Mouse (Mus musculus) stomach, embryonic 15.5 days (tissue): Measurements from ENCODE around the gene Rrp36. TPM values are rescaled to one million over a fixed set of nuclear protein-coding genes. Genes with fewer than 3 reads are reported as not detected.

Source experiments
- ATAC-seq: fragments of 200-750 bp; cut with Nextera tagmentation; 2 replicates; pipeline ENCODE4 v1.8.0; 2017; ENCODE audit warnings: low read depth, moderate number of reproducible peaks, moderate TSS enrichment; ENCODE audit not compliant: insufficient read depth, low FRiP score
- H3K27ac ChIP-seq: fragments of 300-500 bp; sonication (generic); 2 replicates; pipeline ENCODE4 v1.5.1; 2015; ENCODE audit warnings: mild to moderate bottlenecking, inconsistent platforms
- H3K27me3 ChIP-seq: fragments of 300-500 bp; sonication (generic); replicated peaks from 2 replicates; pipeline ENCODE4 v1.6.1; 2015; ENCODE audit warnings: inconsistent platforms
- H3K36me3 ChIP-seq: fragments of 300-500 bp; sonication (generic); 2 replicates; pipeline ENCODE4 v1.6.1; 2015; ENCODE audit warnings: inconsistent platforms
- H3K4me1 ChIP-seq: fragments of 300-500 bp; sonication (generic); 2 replicates; pipeline ENCODE4 v1.6.1; 2015; ENCODE audit warnings: inconsistent platforms
- H3K4me2 ChIP-seq: fragments of 300-500 bp; sonication (generic); 2 replicates; pipeline ENCODE4 v1.6.1; 2015; ENCODE audit warnings: mild to moderate bottlenecking, inconsistent platforms
- H3K4me3 ChIP-seq: fragments of 300-500 bp; sonication (generic); replicated peaks from 2 replicates; pipeline ENCODE4 v1.5.1; 2015; ENCODE audit warnings: inconsistent platforms
- H3K9ac ChIP-seq: fragments of 300-500 bp; sonication (generic); 2 replicates; pipeline ENCODE4 v1.6.1; 2015; ENCODE audit warnings: inconsistent platforms
- H3K9me3 ChIP-seq: fragments of 300-500 bp; sonication (generic); 2 replicates; pipeline ENCODE4 v1.6.1; 2016; ENCODE audit warnings: inconsistent platforms
- WGBS: fragments of 180-500 bp; shearing (Covaris S2); methylation state at CpG from one replicate; pipeline ENCODE4 v1.1.7; 2015; 5-methylcytosine and 5-hydroxymethylcytosine counted together
- polyA plus RNA-seq: library from polyadenylated mRNA; unstranded; fragments of >200 nt; fragmentation: Nextera tagmentation; extraction: Ambion mirVana; gene quantifications from 2 replicates; pipeline ENCODE4 v1.2.1, GENCODE M21; 2015

The Rrp36 gene
- polyA plus RNA-seq, 1 experiment from 2014 or later, result 53.2 TPM

DNA sequence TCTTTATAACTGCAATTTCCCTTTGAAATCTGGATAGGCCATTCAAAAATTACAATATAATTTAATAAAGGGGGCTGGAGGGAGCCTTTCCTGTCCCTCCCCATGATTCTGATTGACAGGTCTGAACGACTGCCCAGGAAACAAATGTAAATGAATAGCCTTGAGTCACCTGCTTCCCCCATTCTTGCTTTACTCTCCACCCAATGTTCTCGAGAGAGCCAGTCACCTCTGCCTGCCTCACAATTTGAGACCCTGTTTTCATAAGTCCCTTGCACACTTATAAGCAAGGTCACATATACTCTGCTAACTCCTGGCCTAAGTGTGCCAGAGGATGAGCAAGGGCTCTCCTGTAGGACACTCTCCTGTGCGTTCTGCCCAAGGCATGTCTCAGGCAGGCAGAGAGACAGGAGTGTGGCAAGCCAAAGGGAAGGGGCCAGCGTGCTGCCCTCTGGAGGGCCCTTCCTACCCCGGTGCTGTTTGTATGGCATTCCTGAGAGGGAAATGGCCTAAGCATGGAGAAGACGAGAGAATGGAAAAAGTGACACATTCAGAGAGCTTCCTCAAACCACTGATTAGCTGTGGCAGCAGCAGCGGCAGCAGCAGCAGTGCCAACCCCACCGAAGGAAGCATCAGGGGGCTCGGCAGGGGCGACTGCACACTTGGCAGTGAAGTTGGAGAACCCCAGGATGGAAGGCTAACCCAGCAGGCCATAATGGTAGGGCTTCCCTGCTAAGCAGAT lies 50.2 kb downstream of the Rrp36 start:
- Histone ChIP-seq H3K4me2 (peak overlapping the region; percentile 25), H3K9ac (no peak overlapping the region), H3K4me1 (peaks cover 81% of the 10 kb centered on the region), H3K4me3 (no peak overlapping the region), H3K9me3 (no peaks in the 10 kb centered on the region), H3K27ac (peak overlapping the region; percentile 74), H3K27me3 (no peaks in the 10 kb centered on the region), H3K36me3 (no peaks in the 10 kb centered on the region)
- 27% methylated on average over 10 of the region's 10 CpGs for WGBS
- ATAC-seq, result no peak

DNA sequence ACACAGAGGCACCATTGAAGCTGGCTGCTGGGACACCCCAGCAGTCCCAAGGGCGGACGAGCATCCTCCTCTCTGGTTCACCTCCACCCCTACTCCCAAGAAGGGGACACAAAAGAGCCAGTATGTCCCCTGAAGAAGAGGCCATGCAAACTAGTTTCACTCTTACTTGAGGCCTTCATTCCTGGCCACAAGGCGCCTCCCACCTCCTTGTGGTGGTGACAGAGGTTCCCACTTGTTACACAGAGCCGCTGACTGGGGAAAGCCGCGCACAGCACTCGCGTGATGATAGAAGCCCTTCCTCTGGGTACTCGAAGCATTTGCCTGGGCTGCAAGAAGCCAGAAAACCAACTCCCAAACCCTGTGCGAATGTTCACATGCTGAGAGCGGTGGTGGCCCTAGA lies 51.9 kb downstream of the Rrp36 start:
- H3K4me2 ChIP-seq, result no peak overlapping the region
- WGBS, result 60% methylated on average over 11 of the region's 11 CpGs

DNA sequence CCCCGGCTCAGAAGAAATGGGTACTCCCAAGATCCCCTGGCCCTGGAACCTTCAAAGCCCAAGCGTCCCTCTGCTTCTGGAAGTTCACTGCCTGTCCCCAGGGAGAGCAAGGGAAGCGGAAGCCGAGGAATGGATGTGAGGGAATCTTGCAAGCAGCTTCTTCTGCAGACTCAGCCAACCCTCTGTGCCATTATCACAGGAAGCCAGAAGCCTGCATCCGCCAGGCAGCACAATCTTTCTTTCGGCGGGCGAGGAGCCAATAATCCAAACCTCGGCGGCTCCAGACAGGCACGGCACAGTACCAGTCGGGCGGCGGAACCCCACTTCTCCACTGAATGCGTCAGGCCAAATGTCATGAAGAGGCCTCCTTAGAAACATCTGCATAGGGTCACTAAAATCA lies 52.8 kb downstream of the Rrp36 start:
- Histone ChIP-seq H3K4me3 (no peak overlapping the region), H3K4me1 (peaks cover 89% of the 10 kb centered on the region), H3K36me3 (no peaks in the 10 kb centered on the region), H3K4me2 (peak overlapping the region; percentile 26; the same call in 1 of the 2 replicates), H3K27ac (peak overlapping the region; percentile 53; the same call in 1 of the 2 replicates), H3K9ac (no peak overlapping the region), H3K9me3 (no peaks in the 10 kb centered on the region), H3K27me3 (no peaks in the 10 kb centered on the region)
- WGBS, result 31% methylated on average over 15 of the region's 15 CpGs
- ATAC-seq, result no peak

More for the DNA sequence above, 51.9 kb downstream of the Rrp36 start:
- no peak overlapping the region for H3K4me3 ChIP-seq
- peak overlapping the region; percentile 53 for H3K27ac ChIP-seq
- no peaks in the 10 kb centered on the region for H3K9me3 ChIP-seq
- no peak overlapping the region for H3K9ac ChIP-seq
- H3K36me3 ChIP-seq, result no peaks in the 10 kb centered on the region
- H3K4me1 ChIP-seq, result peaks cover 91% of the 10 kb centered on the region
- no peaks in the 10 kb centered on the region for H3K27me3 ChIP-seq
- no peak for ATAC-seq

DNA sequence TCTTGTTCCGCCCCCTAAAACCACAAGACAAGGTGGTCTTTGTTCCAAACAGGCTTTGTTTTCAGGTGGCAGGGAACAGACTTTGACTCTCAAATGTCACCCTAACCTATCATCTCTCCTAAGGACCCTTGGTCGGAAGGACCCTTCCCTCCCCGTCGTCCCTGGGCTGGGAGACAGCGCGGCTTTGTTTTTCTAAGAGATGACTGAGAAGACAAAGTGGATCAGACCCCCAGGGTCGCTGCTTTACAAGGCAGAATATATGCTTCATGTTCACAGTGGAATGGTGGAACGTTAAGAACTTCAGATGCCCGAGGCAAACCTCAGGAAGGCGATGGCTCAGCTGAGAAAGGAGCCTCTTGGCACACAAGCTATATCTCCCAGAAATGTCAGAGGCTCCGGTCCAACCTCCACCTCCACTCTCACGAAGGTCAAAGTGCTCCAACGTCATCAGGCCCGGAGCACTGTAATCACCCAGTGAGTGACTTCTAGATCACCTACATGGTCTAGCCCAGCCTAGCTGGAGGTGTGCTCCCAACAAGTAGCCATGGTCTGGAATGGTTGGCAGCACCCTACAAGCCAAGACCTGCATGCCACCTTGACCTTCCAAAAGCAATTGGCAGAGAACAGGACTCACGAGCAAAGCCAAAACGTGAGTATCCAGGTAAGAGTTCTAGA lies 54.3 kb downstream of the Rrp36 start:
- WGBS, result 39% methylated on average over 16 of the region's 16 CpGs
- peak overlapping the region; percentile 92 for H3K27ac ChIP-seq
- H3K36me3 ChIP-seq, result no peaks in the 10 kb centered on the region
- H3K4me2 ChIP-seq, result peak overlapping the region; percentile 44
- H3K9me3 ChIP-seq, result no peaks in the 10 kb centered on the region
- H3K27me3 ChIP-seq, result no peaks in the 10 kb centered on the region
- no peak overlapping the region; the same call in 1 of the 2 replicates for H3K4me3 ChIP-seq
- H3K9ac ChIP-seq, result peak overlapping the region; percentile 19; the same call in 1 of the 2 replicates
- no peak for ATAC-seq
- peaks cover 85% of the 10 kb centered on the region for H3K4me1 ChIP-seq

DNA sequence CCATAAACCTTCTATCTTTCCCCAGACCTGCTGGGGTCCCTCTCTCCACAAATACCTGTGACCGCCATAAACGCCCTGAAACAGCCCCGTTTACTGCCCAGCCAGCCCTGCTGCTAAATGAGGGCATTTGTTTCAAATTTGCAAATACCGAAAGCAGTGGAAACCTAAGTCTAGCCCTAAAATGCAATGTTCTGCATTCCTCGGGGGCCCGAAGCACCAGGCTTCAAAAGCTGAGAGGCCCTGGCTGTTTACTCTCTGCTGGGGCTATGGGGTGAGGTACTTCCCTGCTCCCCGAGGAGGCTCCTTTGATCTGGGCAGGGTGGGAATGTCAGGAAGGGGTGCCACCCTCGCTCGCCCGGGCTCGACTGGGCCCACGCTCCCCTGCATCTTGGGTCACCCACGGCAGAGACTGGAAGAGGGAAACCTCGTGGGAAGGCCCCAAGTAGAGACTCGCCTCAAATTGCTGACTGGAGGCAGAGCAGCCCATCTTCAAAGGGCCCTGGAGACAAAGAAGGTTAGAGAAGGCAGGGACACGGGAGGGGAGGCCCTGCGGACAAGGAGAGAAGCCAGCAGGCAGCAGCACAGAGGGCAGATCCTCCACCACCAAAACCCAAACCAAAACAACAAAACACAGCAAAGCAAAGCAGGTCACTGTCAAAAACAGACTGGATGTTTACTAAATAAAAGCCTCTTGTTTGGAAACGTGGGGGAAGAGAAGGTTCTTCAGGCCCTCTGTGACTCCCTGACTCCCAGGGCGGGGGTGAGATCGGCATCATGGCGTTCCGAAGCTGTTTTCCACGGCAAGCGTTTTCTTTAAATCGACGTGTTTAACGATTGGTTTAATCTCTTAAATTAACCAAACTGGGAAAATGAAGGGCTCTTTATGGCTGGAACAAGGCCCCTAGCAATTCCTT lies 55.1 kb downstream of the Rrp36 start:
- Histone ChIP-seq H3K36me3 (no peaks in the 10 kb centered on the region), H3K9me3 (no peaks in the 10 kb centered on the region), H3K27ac (peak overlapping the region; percentile 92), H3K4me1 (peaks cover 80% of the 10 kb centered on the region), H3K4me3 (peak overlapping the region; percentile 9), H3K9ac (peak overlapping the region; percentile 19; the same call in 1 of the 2 replicates), H3K27me3 (no peaks in the 10 kb centered on the region), H3K4me2 (peak overlapping the region; percentile 44)
- 19% methylated on average over 27 of the region's 27 CpGs for WGBS
- peak; percentile 33; the same call in 1 of the 2 replicates for ATAC-seq

DNA sequence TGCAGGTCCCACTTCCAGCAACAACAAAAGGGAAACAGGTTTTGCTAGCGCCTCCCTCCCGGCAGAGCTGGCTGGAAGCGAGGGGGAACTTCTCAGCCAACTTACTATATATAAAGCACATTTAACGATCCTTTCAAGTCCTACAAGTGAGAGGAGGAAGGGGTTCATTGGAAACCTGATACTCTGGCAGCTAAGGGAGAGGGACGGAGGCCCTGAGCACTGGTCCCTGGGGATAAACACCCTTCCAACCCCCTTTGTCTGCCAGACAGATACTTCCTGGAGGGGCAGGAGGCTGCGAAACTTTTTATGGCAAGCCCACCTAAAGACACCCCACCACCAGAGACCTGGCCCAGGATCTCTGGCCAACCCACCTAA lies 55.8 kb downstream of the Rrp36 start:
- Histone ChIP-seq H3K4me2 (peak overlapping the region; percentile 44), H3K9ac (no peak overlapping the region; the same call in 1 of the 2 replicates)
- 15% methylated on average over 6 of the region's 6 CpGs for WGBS

DNA sequence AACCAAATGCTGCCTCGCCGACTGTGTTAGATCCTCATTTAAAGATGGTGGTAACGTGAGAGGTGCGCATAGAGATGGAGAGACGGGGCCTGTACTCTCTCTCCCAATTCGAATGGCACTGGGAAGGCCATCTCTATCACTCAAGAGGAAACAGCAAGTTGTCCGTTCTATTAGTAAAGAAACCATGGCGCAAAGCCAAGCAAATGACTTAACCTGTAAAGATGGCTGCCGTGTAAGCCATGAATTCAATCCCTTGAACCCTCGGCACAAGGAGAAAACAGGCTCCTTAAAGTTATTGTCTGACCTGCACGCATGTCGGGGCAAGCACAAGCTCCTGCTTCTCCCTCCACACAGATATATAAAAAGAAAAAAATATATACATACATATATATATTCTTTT lies 56.4 kb downstream of the Rrp36 start:
- WGBS, result 41% methylated on average over 12 of the region's 12 CpGs
- Histone ChIP-seq H3K27me3 (no peaks in the 10 kb centered on the region), H3K27ac (peak overlapping the region; percentile 92), H3K9ac (no peak overlapping the region), H3K4me1 (peaks cover 82% of the 10 kb centered on the region), H3K4me2 (peak overlapping the region; percentile 44), H3K4me3 (no peak overlapping the region), H3K9me3 (no peaks in the 10 kb centered on the region), H3K36me3 (no peaks in the 10 kb centered on the region)
- no peak for ATAC-seq

More for the DNA sequence above, 55.8 kb downstream of the Rrp36 start:
- peak; percentile 29; the same call in 1 of the 2 replicates for ATAC-seq
- Histone ChIP-seq H3K4me3 (peak overlapping the region; percentile 9), H3K27me3 (no peaks in the 10 kb centered on the region), H3K4me1 (peaks cover 80% of the 10 kb centered on the region), H3K27ac (peak overlapping the region; percentile 92), H3K9me3 (no peaks in the 10 kb centered on the region), H3K36me3 (no peaks in the 10 kb centered on the region)

Other genes starting within 250 kb of the Rrp36 start
- gene Crip3, start 245.4 kb downstream of the Rrp36 start, polyA plus RNA-seq, result 1.3 and 1.9 TPM in 2 replicates
- gene Slc22a7, start 235.9 kb downstream of the Rrp36 start, polyA plus RNA-seq, result not detected in 2 replicates
- gene Ttbk1, start 186.7 kb downstream of the Rrp36 start, polyA plus RNA-seq, result 0.27 and 0.31 TPM in 2 replicates
- 47.7 and 49.7 TPM in 2 replicates for gene Dnph1, start 177.6 kb downstream of the Rrp36 start, polyA plus RNA-seq
- 3.2 and 4.6 TPM in 2 replicates for gene Cul9, start 128.0 kb downstream of the Rrp36 start, polyA plus RNA-seq
- 8.7 and 9.4 TPM in 2 replicates for gene Srf, start 118.2 kb downstream of the Rrp36 start, polyA plus RNA-seq
- gene Ptk7, start 44.8 kb downstream of the Rrp36 start, polyA plus RNA-seq, result 87.6 and 89.8 TPM in 2 replicates
- 38.4 and 41.4 TPM in 2 replicates for gene Klc4, start 28.3 kb downstream of the Rrp36 start, polyA plus RNA-seq
- gene Mrpl2, start 28.1 kb downstream of the Rrp36 start, polyA plus RNA-seq, result 112 and 126 TPM in 2 replicates
- gene Cul7, start 24.0 kb downstream of the Rrp36 start, polyA plus RNA-seq, result 42.9 and 49.5 TPM in 2 replicates
- 145 and 153 TPM in 2 replicates for gene Mea1, start 4.4 kb upstream of the Rrp36 start, polyA plus RNA-seq
- gene Klhdc3, start 6.6 kb upstream of the Rrp36 start, polyA plus RNA-seq, result 102 and 103 TPM in 2 replicates
- 72.8 and 86.7 TPM in 2 replicates for gene Ppp2r5d, start 30.8 kb upstream of the Rrp36 start, polyA plus RNA-seq
- gene Pex6, start 37.1 kb upstream of the Rrp36 start, polyA plus RNA-seq, result 24.9 and 27.1 TPM in 2 replicates
- 12.5 and 15.0 TPM in 2 replicates for gene Gnmt, start 54.8 kb upstream of the Rrp36 start, polyA plus RNA-seq
- gene Cnpy3, start 77.9 kb upstream of the Rrp36 start, polyA plus RNA-seq, result 79.0 and 79.3 TPM in 2 replicates
- gene Ptcra, start 89.4 kb upstream of the Rrp36 start, polyA plus RNA-seq, result 0.37 and 0.57 TPM in 2 replicates
- 76.0 and 89.3 TPM in 2 replicates for gene 2310039H08Rik, start 98.3 kb upstream of the Rrp36 start, polyA plus RNA-seq
- gene Rpl7l1, start 108.3 kb upstream of the Rrp36 start, polyA plus RNA-seq, result 145 and 155 TPM in 2 replicates
- 4.6 and 5.6 TPM in 2 replicates for gene Bicral, start 184.1 kb upstream of the Rrp36 start, polyA plus RNA-seq
- 54.8 and 63.0 TPM in 2 replicates for gene Tbcc, start 216.3 kb upstream of the Rrp36 start, polyA plus RNA-seq
- not detected in 2 replicates for gene Prph2, start 236.1 kb upstream of the Rrp36 start, polyA plus RNA-seq